Mouse (Mus musculus): Measurements from ENCODE around the gene C9.
A peak's percentile ranks its signal among the peaks of the same experiment; 100 is the strongest.

Gene C9

GRCm38 (mm10) chr15:6445135-6445534, at the start of gene C9:
TSS of gene C9 (plus strand) at chr15:6445327.
- no peak for DNase-seq (ENCODE audit: low read depth, low spot score)

- DNase-seq (ENCODE audit: low read depth, low spot score), result no peak
These were observed 46.9 kb upstream of the C9 start for GRCm38 (mm10) chr15:6398211-6398610.

- DNase-seq (ENCODE audit: low read depth, low spot score), result no peak
These were observed 46.2 kb upstream of the C9 start for GRCm38 (mm10) chr15:6398881-6399280.

GRCm38 (mm10) chr15:6400115-6400514, 45.0 kb upstream of the C9 start:
- no peak for DNase-seq (ENCODE audit: low read depth, low spot score)

- DNase-seq (ENCODE audit: low read depth, low spot score), result no peak
These were observed 42.7 kb upstream of the C9 start for GRCm38 (mm10) chr15:6402433-6402832.

- DNase-seq (ENCODE audit: low read depth, low spot score), result no peak
These were observed 41.0 kb upstream of the C9 start for GRCm38 (mm10) chr15:6404172-6404571.

- no peak for DNase-seq (ENCODE audit: low read depth, low spot score)
These were observed 38.4 kb upstream of the C9 start for GRCm38 (mm10) chr15:6406771-6407170.

GRCm38 (mm10) chr15:6409031-6409430, 36.1 kb upstream of the C9 start:
- DNase-seq (ENCODE audit: low read depth, low spot score), result no peak

GRCm38 (mm10) chr15:6410161-6410560, 35.0 kb upstream of the C9 start:
- DNase-seq (ENCODE audit: low read depth, low spot score), result no peak

- DNase-seq (ENCODE audit: low read depth, low spot score), result peak; percentile 92
These were observed 33.8 kb upstream of the C9 start for GRCm38 (mm10) chr15:6411334-6411733.

- no peak for DNase-seq (ENCODE audit: low read depth, low spot score)
These were observed 29.8 kb upstream of the C9 start for GRCm38 (mm10) chr15:6415317-6415716.

GRCm38 (mm10) chr15:6431777-6432176, 13.3 kb upstream of the C9 start:
- DNase-seq (ENCODE audit: low read depth, low spot score), result no peak

GRCm38 (mm10) chr15:6432411-6432810, 12.7 kb upstream of the C9 start:
- no peak for DNase-seq (ENCODE audit: low read depth, low spot score)

- no peak for DNase-seq (ENCODE audit: low read depth, low spot score)
These were observed 9.8 kb upstream of the C9 start for GRCm38 (mm10) chr15:6435281-6435680.

- peak; percentile 77 for DNase-seq (ENCODE audit: low read depth, low spot score)
These were observed 9.4 kb upstream of the C9 start for GRCm38 (mm10) chr15:6435773-6436172.

- DNase-seq (ENCODE audit: low read depth, low spot score), result no peak
These were observed 6.4 kb upstream of the C9 start for GRCm38 (mm10) chr15:6438685-6439084.

- DNase-seq (ENCODE audit: low read depth, low spot score), result no peak
These were observed 675 bp upstream of the C9 start for GRCm38 (mm10) chr15:6444452-6444851.

GRCm38 (mm10) chr15:6446181-6446580, 1.1 kb downstream of the C9 start:
- peak; percentile 68 for DNase-seq (ENCODE audit: low read depth, low spot score)

GRCm38 (mm10) chr15:6448892-6449291, 3.8 kb downstream of the C9 start:
- peak; percentile 26 for DNase-seq (ENCODE audit: low read depth, low spot score)

- DNase-seq (ENCODE audit: low read depth, low spot score), result no peak
These were observed 9.3 kb downstream of the C9 start for GRCm38 (mm10) chr15:6454461-6454860.

- DNase-seq (ENCODE audit: low read depth, low spot score), result no peak
These were observed 16.3 kb downstream of the C9 start for GRCm38 (mm10) chr15:6461381-6461780.

- no peak for DNase-seq (ENCODE audit: low read depth, low spot score)
These were observed 18.3 kb downstream of the C9 start for GRCm38 (mm10) chr15:6463361-6463923.

GRCm38 (mm10) chr15:6466995-6467394, 21.9 kb downstream of the C9 start:
- no peak for DNase-seq (ENCODE audit: low read depth, low spot score)

GRCm38 (mm10) chr15:6468845-6469244, 23.7 kb downstream of the C9 start:
- peak; percentile 53 for DNase-seq (ENCODE audit: low read depth, low spot score)

Data from 3T3-L1 (cell line).